Mouse (Mus musculus) embryo, embryonic 10 days (tissue): ENCODE results near the gene Klk12.

Source experiments
- DNase-seq: peaks from one replicate; pipeline ENCODE4 v3.0.0-alpha.2; 2015; ENCODE audit warnings: low spot score

The Klk12 gene

DNA sequence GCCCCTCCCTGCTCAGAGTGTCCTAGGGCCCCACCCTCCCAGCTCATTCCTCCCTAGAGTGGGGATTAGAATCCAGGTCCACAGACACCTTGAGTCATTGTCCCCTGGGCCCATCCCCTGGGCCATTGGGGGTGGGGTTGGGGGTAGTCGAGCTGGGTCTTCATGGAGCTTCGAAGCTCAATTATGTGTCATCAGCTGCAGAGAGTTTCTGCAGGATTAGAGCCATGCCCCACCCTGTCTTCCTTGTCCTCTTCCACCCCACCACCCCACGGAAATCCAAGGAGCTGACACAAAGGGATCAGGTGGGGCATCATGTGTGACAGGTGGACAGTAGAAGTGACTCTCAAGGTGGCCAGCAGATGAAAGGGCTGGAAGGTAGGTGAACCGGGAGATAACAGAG, at the start of gene Klk12:
TSS of gene Klk12 (plus strand) at position 301 of the 400 bp plus-strand sequence.
- no peak for DNase-seq

DNA sequence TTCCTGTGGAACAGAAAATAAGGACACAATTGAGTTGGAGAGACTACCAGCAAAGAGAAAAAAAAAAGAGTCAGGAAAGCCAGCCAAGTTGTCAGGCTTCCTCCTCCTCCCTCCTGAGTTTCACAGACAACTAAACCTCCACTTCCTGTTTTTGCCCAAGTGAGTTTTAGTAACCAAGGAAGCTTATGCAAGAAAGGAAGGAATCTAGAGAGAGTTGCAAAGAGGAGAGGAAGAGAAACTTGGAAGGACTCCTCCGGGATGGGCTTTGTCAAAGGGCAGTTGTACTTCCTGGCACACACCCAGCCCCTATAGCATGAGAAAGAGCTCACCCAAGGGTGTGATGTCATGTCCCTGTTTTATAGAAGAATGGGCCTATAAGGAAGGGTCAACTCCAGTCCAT, 20.9 kb upstream of the Klk12 start:
- DNase-seq = no peak

DNA sequence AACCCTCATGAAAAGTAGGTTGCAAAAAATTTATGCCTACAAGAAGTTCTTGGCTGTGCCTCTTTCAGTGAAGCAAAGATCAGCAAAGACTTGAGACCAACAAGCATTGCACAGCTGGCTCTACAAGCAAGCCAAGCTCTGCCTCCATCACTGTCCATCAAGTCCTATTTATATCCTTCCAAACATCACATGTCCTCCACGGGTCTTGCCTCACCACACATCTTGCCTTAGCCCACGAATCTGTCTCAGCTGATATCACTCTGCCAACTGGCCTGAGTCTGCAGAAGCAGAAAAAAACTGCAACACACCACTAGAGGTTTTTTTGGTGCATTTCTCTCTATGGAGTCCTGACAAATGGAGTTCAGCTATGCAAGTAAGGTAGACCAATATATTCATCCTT, 15.9 kb upstream of the Klk12 start:
- DNase-seq = no peak

DNA sequence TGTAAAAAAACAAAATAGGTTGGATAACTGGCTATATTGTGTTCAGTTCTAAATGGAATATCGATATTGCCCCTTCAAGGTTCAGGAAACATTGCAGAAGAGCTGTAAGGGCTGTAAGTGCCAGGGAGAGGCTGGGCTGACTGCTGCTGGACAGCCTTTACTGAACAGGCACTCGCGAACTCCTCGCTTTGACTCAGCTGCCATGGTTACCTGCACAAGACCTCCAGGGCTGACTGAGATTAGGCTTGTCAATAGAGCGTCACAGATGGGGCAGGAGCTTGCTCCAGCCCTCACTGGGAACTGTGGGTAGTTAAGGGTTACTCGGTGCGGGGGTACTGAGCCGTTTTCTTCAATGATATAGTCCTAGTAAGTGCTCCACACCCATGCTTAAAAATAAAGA, 2.2 kb upstream of the Klk12 start:
- peak; percentile 21 for DNase-seq

DNA sequence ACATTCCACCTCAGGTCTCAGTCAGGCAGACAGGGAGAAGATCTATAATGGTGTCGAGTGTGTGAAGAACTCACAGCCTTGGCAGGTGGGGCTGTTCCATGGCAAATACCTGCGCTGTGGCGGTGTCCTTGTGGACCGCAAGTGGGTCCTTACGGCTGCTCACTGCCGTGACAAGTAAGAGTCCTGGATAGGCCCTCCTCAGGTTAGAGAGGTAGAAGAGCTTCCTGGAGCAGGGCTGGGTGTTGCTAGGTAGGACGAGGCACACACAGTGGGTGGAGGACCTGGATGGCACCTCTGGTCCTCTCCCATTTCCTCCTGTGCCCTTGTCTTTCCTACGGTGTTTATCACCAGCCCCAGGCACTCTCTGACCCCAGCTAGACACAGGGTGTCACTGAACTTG, 939 bp downstream of the Klk12 start:
- DNase-seq = no peak

DNA sequence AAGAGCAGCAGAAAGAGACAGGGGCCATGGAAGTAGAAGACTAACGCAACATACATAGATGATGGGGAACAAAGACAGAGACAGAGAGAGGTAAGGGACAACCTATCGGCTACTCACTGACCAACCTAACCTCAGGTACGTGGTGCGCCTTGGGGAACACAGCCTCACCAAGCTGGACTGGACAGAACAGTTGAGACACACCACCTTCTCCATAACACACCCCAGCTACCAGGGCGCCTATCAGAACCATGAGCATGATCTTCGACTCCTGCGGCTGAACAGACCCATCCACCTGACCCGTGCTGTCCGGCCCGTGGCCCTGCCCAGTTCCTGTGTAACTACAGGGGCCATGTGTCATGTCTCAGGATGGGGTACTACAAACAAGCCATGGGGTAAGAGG, 2.0 kb downstream of the Klk12 start:
- DNase-seq = no peak

DNA sequence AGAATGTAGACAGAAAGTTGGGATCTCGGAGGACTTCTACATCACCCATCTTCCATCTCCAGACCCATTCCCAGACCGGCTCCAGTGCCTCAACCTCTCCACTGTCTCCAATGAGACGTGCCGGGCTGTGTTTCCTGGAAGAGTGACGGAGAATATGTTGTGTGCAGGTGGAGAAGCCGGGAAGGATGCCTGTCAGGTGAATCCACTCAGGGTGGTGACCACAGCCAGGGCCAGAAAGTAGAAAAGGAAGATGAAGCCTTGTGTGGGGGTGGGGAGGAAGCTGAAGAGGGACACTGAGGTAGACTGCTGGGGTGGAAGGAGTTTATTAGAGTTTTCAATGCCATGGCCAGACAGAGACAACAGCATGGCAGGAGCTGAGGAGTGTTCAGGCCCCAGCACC, 3.2 kb downstream of the Klk12 start:
- DNase-seq = no peak

DNA sequence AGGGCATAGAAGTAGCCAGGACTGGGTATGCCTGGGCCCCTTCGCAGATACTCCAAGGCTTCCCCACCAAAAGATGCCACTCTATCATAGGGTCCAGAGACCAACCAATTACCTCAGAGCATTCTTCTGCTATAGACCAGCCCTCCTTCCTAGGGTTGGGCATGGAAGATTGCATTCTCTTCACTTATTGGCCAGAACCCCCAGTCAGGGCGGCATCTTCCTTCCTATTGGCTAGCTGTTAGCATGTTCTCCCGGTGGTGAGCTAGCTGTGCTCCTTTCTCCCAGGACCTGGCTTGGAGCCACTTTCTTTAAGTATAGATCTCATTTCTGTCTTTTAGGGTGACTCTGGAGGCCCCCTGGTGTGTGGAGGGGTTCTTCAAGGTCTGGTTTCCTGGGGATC, 4.2 kb downstream of the Klk12 start:
- DNase-seq = no peak

DNA sequence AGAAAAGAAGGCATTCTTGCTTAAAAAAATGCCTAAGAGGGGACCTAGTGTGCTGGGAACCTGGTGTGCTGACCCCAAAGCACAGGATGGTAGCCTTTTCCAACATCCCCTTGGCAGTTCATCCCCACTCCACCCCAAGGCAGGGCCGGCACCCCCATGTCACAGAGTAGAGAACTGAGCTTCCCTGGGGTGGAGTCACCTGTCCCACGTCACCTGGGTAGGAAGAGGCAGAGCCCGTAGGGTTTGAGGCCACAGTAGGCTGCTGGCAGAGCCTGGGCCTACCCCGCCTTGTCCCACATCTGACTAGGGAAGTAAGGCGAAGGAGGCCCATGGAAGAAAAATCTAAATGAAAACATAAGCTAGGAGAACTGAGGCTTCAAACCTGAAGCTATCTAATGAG, 5.7 kb downstream of the Klk12 start, which contains the start of gene Klk11:
TSS of gene Klk11 (plus strand) at position 241 of the 400 bp plus-strand sequence.
- DNase-seq = no peak

DNA sequence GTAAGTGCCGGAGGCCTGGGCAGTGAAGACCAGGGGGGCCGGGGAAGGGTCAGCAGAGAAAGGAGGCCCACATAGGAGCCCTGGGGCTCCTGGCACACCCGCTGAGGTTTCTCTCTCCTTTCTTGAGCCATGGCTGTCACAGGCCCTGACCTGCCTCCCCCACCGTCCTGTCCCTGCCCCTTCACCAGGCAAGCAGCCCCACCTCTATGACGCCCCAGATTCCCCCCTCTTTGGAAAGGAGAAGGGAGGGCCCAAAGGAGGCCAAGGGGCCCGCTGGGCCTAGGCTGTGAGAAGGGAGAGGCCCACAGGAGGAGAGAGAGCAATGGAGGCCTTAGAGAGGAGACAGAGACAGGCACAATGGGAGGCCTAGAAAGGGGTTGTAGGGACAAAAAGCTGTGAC, 6.1 kb downstream of the Klk12 start:
- no peak for DNase-seq

DNA sequence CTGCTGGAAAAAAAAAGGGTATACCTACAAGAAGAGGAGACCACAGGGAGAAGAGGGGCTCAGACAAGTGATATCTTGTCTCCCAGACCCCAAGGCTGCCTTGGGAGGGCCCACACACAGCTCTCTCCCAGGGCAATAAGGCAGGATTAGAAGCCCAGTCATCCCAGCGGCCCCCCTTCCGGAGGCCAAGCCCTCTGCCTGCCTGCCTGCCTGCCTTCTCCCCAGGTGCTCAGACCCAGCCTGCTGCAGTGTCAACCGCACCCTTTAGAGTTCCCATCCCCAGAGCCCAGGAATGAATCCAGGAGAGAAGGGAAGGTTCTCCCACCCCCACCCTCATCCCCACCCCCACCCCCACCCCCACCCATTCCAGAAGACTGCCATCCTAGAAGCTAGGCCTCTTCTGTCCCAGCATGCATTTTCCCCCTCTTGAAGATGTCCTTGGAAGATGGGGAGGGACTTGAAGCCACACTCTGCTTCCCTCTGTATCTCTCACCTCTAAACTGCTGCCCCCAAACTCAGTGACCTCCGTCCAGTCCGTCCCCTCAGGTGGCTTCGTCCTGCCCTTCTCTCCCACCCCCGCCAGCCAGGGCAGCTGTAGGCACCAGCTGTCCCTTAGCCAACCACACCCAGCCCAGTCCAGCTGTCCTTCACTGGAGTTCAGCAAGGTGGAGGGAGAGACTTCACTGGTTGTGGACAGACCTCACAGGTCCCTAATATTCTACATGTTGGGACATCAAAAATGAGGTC, 6.8 kb downstream of the Klk12 start:
- DNase-seq = peak; percentile 1

DNA sequence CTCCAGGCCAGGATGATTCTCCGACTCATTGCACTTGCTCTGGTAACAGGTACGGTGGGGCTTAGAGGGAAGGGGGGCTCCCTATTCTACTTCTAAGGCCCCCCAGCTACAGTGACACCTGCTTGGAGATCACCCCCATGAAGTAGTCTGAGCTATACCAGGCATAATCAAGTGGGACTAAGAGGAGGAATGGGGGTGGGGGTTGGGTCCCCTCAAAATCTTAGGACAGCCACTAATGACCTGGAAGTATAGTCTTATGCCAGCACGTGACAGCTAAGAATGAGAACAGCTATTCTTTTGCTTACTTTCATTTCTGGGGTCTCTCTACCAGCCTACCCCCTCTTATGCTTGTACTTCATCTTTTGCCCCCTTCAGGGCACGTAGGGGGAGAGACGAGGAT, 7.8 kb downstream of the Klk12 start:
- DNase-seq = no peak

DNA sequence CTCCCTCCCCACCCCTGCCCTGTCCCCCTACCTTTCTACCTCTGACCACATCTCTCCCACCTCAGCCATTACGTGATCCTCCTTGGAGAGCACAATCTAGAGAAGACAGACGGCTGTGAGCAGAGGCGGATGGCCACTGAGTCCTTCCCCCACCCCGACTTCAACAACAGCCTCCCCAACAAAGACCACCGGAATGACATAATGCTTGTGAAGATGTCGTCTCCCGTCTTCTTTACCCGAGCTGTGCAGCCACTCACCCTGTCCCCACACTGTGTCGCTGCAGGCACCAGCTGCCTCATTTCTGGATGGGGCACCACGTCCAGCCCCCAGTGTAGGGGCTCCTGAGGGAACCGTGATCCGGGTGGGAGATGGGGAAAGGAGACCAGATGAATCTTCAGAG, 8.7 kb downstream of the Klk12 start:
- DNase-seq = peak; percentile 2

DNA sequence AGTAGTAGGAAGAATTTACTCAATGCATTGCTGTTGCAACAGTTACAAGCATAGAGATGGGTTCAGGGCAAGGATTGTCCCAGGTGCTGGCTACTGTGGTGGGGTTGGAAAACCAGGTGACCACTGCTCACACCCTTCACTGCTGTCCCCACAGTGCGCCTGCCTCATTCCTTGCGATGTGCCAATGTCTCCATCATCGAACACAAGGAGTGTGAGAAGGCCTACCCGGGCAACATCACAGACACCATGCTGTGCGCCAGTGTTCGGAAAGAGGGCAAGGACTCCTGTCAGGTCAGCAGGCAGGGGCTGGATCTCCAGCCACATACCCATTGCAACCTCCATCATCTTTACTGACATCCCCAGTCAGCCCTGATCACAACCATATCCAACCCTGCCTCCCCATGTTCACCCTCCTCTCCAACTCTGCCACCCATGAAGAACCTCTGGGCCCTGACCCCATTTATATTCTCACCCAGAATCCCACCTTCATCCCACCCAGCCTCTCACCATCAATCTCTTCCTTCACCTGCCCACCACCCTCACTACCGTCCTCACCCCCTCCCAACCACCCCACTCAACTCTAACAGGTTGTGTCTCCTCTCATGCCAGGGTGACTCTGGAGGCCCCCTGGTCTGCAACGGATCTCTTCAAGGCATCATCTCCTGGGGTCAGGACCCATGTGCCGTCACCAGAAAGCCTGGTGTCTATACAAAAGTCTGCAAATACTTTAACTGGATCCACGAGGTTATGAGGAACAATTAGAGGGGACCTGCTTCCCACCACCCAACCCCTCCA, 9.7 kb downstream of the Klk12 start:
- DNase-seq = no peak

DNA sequence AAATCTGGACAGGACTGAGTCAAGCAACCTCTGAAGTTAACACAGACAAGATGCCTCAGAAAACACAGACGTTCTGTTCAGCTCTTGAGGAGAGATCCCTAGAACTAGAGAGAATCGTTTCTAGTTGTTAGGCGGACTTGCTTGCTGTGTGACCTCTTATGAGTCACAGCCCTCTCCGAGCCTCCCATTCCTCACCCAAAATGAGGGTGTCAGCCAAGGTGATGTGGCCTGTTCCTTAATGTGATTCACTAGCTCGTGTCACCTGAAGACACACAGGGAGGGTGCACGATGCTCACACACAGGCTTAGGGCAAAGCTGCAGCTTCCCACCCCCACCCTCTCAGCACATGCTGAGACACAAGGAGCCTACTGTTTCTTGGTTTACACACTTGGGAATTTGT, 11.5 kb downstream of the Klk12 start:
- DNase-seq = peak; percentile 2

DNA sequence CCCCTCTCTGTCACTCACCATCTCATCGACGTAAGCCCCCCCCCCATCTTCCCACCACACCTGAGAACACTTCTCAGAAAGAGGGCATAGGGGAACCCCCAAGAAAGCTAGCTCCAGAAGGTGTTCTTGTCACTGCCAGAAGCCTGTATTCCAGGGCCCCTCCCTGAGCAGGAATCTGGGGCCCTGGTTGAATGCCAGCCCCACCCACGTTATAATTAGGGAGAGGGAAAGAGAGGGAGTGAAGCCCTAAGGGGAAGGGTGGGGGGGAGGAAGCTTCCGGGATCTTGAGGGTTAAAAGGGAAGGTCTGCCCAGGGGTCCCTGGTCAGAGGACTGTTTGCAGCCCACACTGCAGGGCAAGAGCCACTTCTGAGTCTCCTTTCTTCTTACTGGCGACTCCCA, 12.0 kb downstream of the Klk12 start, which contains the start of gene Klk10:
TSS of gene Klk10 (plus strand) at position 290 of the 400 bp plus-strand sequence.
- no peak for DNase-seq

DNA sequence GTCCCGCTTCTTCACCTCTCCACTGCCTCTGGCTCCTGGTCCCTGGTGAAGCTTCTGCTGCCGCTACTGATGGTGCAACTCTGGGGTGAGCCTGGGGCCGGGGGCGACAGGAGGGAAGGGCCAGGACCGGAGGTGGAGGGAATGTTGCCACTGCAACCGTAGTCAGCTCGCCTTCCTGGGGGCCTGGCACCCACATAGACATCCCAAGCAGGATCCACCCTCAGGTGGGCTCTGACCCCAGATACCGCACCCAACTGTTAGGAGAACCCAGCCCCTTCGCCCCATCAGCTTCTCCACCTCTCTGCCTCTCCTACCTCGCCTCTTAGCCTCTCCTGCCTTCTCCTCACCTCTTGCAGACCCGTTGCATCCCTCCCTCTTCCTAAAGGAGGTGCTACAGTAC, 12.8 kb downstream of the Klk12 start:
- peak; percentile 3 for DNase-seq

DNA sequence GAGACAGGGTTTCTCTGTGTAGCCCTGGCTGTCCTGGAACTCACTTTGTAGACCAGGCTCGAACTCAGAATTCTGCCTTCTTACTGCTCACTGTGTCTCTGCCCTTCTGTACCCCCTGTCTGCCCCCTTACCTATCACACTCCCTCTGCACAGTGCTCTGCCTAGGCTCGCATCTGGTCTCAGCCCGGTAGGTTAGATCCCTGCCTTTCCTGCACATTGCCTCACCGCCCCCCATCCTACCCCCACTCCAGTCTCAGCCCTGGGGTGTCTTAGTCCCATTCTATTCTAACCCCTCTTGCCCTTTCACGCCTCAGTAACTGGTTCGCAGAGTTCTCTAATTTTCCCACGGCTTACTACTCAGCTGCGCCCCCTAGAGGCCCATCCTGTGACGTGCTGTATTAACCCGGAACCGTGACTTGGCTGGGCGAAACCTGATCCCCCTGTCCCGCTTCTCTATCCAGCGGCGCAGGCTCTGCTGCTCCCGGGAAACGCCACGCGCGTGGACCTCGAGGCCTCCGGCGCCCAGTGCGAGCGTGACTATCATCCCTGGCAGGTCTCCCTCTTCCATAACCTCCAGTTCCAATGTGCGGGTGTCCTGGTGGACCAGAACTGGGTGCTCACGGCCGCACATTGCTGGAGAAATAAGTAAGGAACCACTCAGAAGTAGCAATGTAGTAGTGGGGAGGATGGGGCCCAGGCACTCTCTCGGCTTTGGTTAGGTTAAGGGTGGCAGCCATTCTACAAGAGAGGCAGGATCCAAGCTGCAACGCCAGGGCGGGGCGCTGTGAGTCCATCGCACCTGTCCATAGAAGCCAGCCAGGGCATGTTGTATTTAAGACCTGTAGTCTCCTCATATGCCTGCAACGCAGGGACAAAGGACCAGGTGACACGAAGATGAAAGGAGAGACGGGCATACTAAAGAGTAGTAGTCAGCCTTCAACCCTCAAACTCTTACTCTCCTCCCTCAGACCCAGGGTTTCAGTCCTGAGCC, 13.9 kb downstream of the Klk12 start:
- DNase-seq = peak; percentile 87

DNA sequence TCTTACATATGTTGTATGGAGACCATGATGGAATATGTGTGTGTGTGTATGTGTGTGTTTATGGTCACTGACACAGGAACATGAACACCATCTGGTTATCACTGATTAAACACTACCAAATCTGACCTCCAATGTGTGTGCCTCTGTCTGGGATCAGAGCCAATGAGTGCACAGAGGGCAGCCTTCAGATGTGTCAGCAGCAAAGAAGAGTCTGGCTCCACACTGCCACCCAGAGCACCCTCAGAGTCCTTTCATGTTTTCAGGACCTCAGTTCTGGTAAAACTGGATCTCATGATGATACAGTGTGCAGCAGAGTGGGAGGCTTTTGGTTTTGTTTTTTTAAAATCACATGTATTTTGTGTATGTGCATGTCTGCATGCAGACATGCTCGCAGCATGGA, 16.6 kb downstream of the Klk12 start:
- no peak for DNase-seq

DNA sequence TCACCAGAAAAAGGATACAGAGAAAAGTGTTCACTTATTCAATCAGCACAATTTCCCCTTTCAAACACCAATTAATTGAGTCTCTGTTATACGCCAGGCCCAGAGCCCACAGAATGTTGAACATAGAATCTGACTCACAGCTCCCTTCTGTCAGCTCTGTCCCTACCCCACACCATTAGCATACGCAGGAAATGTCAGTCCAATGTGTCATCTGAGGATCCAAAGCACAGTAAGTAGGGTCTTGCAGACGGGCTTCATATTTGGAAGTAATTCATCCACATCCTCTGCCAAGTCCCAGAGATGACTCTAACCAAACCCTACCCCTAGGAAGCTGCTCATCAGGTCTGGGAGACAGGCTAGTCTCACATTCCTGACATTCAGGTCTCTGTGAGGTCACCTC, 19.4 kb downstream of the Klk12 start:
- no peak for DNase-seq

DNA sequence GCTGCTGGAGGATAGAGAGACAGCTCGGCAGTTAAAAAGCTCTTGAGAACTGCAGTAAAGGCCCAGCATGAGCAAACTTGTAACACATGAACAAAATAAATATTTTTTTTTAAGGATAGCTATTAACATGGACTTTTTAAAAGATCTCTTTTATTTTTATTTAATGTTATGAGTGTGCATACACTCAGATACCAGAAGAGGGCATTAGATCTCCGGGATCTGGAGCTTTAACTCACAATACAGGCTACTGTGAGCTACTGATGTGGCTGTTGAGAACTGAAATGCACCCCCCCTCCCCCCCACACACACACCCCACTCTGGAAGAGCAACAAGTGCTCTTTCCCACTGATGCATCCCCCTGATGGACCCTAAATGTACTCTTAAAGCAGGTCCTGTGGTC, 20.6 kb downstream of the Klk12 start:
- no peak for DNase-seq

DNA sequence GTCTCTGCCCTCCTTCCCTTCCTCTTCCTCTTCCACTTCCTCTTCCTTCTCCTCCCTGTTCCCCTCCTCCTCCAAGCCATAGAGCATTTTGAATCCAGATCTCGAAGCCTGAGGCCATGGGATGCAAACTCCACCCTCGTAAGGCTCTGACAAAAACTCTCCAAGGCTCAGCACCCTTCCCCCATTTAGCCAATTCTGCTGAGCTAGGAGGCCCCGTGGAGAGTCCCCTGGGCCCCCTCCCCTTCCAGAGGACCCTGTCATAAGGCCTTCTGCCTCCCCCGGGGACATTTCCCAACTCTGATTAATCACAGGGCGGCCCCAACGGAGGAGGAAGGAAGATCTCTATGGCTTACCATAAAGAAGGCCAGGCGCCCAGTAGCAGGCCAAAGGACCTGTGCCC, 22.9 kb downstream of the Klk12 start, which contains the start of gene Klk9:
TSS of gene Klk9 (plus strand) at position 301 of the 400 bp plus-strand sequence.
- no peak for DNase-seq
